Mouse (Mus musculus): ENCODE results near the gene Npy5r. TPM values are rescaled to one million over a fixed set of nuclear protein-coding genes. Genes with fewer than 3 reads are reported as not detected.

The Npy5r gene
- polyA plus RNA-seq (2012; rRNA removed) = 0.04 and 0.09 TPM in 2 replicates

GRCm38 (mm10) chr8:66687511-66688329 lies at the start of gene Npy5r:
TSS of gene Npy5r (minus strand) at chr8:66688128.

GRCm38 (mm10) chr8:66696970-66697843 lies 9.3 kb upstream of the Npy5r start, which contains the start of gene Npy1r:
TSS of gene Npy1r (plus strand) at chr8:66697192.

Other genes starting within 250 kb of the Npy5r start
- 13.0 and 15.5 TPM in 2 replicates for gene Tma16, start 201.6 kb downstream of the Npy5r start, polyA plus RNA-seq (2012; rRNA removed)
- not detected in 2 replicates for gene Tktl2, start 176.4 kb downstream of the Npy5r start, polyA plus RNA-seq (2012; rRNA removed)
- 0.80 and 1.3 TPM in 2 replicates for gene Npy1r, start 9.1 kb upstream of the Npy5r start, polyA plus RNA-seq (2012; rRNA removed)
- 8.5 and 10.8 TPM in 2 replicates for gene Naf1, start 172.1 kb upstream of the Npy5r start, polyA plus RNA-seq (2012; rRNA removed)